Mouse (Mus musculus) midbrain, embryonic 15.5 days (tissue): ENCODE results near the gene Yeats4. TPM values are rescaled to one million over a fixed set of nuclear protein-coding genes. Genes with fewer than 3 reads are reported as not detected.

Source experiments
- ATAC-seq: fragments of 200-750 bp; cut with Nextera tagmentation; replicated peaks from 2 replicates; pipeline ENCODE4 v1.8.0; 2017; ENCODE audit warnings: moderate TSS enrichment
- H3K27ac ChIP-seq: fragments of 300-500 bp; sonication (generic); 2 replicates; pipeline ENCODE4 v1.5.1; 2015; ENCODE audit warnings: mild to moderate bottlenecking, inconsistent platforms
- H3K27me3 ChIP-seq: fragments of 300-500 bp; sonication (generic); replicated peaks from 2 replicates; pipeline ENCODE4 v1.6.1; 2015; ENCODE audit warnings: inconsistent platforms
- H3K36me3 ChIP-seq: fragments of 300-500 bp; sonication (generic); replicated peaks from 2 replicates; pipeline ENCODE4 v1.6.1; 2015; ENCODE audit warnings: inconsistent platforms
- H3K4me1 ChIP-seq: fragments of 300-500 bp; sonication (generic); 2 replicates; pipeline ENCODE4 v1.6.1; 2015; ENCODE audit warnings: inconsistent platforms
- H3K4me2 ChIP-seq: fragments of 300-500 bp; sonication (generic); 2 replicates; pipeline ENCODE4 v1.6.1; 2015; ENCODE audit warnings: inconsistent platforms, mild to moderate bottlenecking, moderate library complexity
- H3K4me3 ChIP-seq: fragments of 300-500 bp; sonication (generic); 2 replicates; pipeline ENCODE4 v1.5.1; 2015; ENCODE audit warnings: mild to moderate bottlenecking, inconsistent platforms
- H3K9ac ChIP-seq: fragments of 300-500 bp; sonication (generic); 2 replicates; pipeline ENCODE4 v1.6.1; 2015; ENCODE audit warnings: mild to moderate bottlenecking, inconsistent platforms
- H3K9me3 ChIP-seq: fragments of 300-500 bp; sonication (generic); 2 replicates; pipeline ENCODE4 v1.6.1; 2016; ENCODE audit warnings: inconsistent platforms
- WGBS: fragments of 180-500 bp; shearing (Covaris S2); methylation state at CpG from one replicate; pipeline ENCODE4 v1.1.7; 2015; ENCODE audit warnings: mixed read lengths; 5-methylcytosine and 5-hydroxymethylcytosine counted together
- polyA plus RNA-seq: library from polyadenylated mRNA; unstranded; fragments of >200 nt; fragmentation: Nextera tagmentation; extraction: Ambion mirVana; gene quantifications from 2 replicates; pipeline ENCODE4 v1.2.1, GENCODE M21; 2015

The Yeats4 gene
- polyA plus RNA-seq, 1 experiment from 2014 or later, result 116 TPM

- H3K4me1 ChIP-seq, result peaks cover 5% of the 10 kb centered on the region; the same call in 1 of the 2 replicates
- no peak overlapping the region for H3K4me2 ChIP-seq
- no peak overlapping the region for H3K4me3 ChIP-seq
- H3K27me3 ChIP-seq, result no peaks in the 10 kb centered on the region
- WGBS, result 78% methylated on average over 3 of the region's 3 CpGs
- H3K9ac ChIP-seq, result no peak overlapping the region
- H3K9me3 ChIP-seq, result no peaks in the 10 kb centered on the region
- no peak for ATAC-seq
- no peaks in the 10 kb centered on the region for H3K36me3 ChIP-seq
- H3K27ac ChIP-seq, result no peak overlapping the region
These were observed 27.6 kb downstream of the Yeats4 start for GRCm38 (mm10) chr10:117196696-117197095.

GRCm38 (mm10) chr10:117195748-117196147 is 28.6 kb downstream of the Yeats4 start:
- Histone ChIP-seq H3K9me3 (no peaks in the 10 kb centered on the region), H3K9ac (no peak overlapping the region), H3K4me2 (no peak overlapping the region), H3K4me1 (peaks cover 5% of the 10 kb centered on the region; the same call in 1 of the 2 replicates), H3K36me3 (no peaks in the 10 kb centered on the region), H3K4me3 (no peak overlapping the region), H3K27me3 (no peaks in the 10 kb centered on the region), H3K27ac (no peak overlapping the region)
- 93% methylated on average over 4 of the region's 4 CpGs for WGBS
- no peak for ATAC-seq

- H3K27ac ChIP-seq, result no peak overlapping the region
- no peak for ATAC-seq
- H3K9me3 ChIP-seq, result no peaks in the 10 kb centered on the region
- no peaks in the 10 kb centered on the region for H3K27me3 ChIP-seq
- no peak overlapping the region for H3K9ac ChIP-seq
- 91% methylated on average over 12 of the region's 12 CpGs for WGBS
- H3K4me1 ChIP-seq, result peaks cover 5% of the 10 kb centered on the region; the same call in 1 of the 2 replicates
- no peak overlapping the region for H3K4me3 ChIP-seq
- H3K36me3 ChIP-seq, result no peaks in the 10 kb centered on the region
- no peak overlapping the region for H3K4me2 ChIP-seq
These were observed 29.3 kb downstream of the Yeats4 start for GRCm38 (mm10) chr10:117195005-117195404.

GRCm38 (mm10) chr10:117193364-117193763 is 30.9 kb downstream of the Yeats4 start:
- Histone ChIP-seq H3K27ac (no peak overlapping the region), H3K9ac (no peak overlapping the region), H3K27me3 (no peaks in the 10 kb centered on the region), H3K36me3 (no peaks in the 10 kb centered on the region), H3K4me2 (no peak overlapping the region), H3K4me3 (no peak overlapping the region), H3K4me1 (no peaks in the 10 kb centered on the region), H3K9me3 (no peaks in the 10 kb centered on the region)
- 72% methylated on average over 5 of the region's 5 CpGs for WGBS
- no peak for ATAC-seq

GRCm38 (mm10) chr10:117185399-117186089 is 38.8 kb downstream of the Yeats4 start:
- no peak overlapping the region for H3K4me3 ChIP-seq
- ATAC-seq, result no peak
- 66% methylated on average over 9 of the region's 9 CpGs for WGBS

GRCm38 (mm10) chr10:117181098-117181497 is 43.2 kb downstream of the Yeats4 start:
- Histone ChIP-seq H3K27me3 (no peaks in the 10 kb centered on the region), H3K9me3 (no peaks in the 10 kb centered on the region), H3K4me1 (no peaks in the 10 kb centered on the region), H3K9ac (no peak overlapping the region), H3K27ac (no peak overlapping the region), H3K4me3 (no peak overlapping the region), H3K36me3 (no peaks in the 10 kb centered on the region), H3K4me2 (no peak overlapping the region)
- ATAC-seq, result no peak
- WGBS, result 60% methylated on average over 3 of the region's 3 CpGs

More at GRCm38 (mm10) chr10:117185399-117186089, 38.8 kb downstream of the Yeats4 start:
- H3K27me3 ChIP-seq, result no peaks in the 10 kb centered on the region
- H3K4me1 ChIP-seq, result no peaks in the 10 kb centered on the region
- no peaks in the 10 kb centered on the region for H3K9me3 ChIP-seq
- no peak overlapping the region for H3K9ac ChIP-seq
- no peak overlapping the region for H3K27ac ChIP-seq
- H3K36me3 ChIP-seq, result no peaks in the 10 kb centered on the region
- no peak overlapping the region for H3K4me2 ChIP-seq

GRCm38 (mm10) chr10:117174645-117175044 is 49.7 kb downstream of the Yeats4 start:
- no peak overlapping the region for H3K27ac ChIP-seq
- no peak for ATAC-seq
- no peak overlapping the region for H3K4me3 ChIP-seq
- H3K9me3 ChIP-seq, result no peaks in the 10 kb centered on the region
- 59% methylated on average over 12 of the region's 12 CpGs for WGBS
- no peaks in the 10 kb centered on the region for H3K4me1 ChIP-seq
- peak overlapping the region; percentile 16; the same call in 1 of the 2 replicates for H3K4me2 ChIP-seq
- H3K9ac ChIP-seq, result no peak overlapping the region
- H3K36me3 ChIP-seq, result no peaks in the 10 kb centered on the region
- H3K27me3 ChIP-seq, result no peaks in the 10 kb centered on the region

GRCm38 (mm10) chr10:117173566-117174438 is 50.5 kb downstream of the Yeats4 start:
- 39% methylated on average over 12 of the region's 13 CpGs for WGBS
- H3K4me1 ChIP-seq, result no peaks in the 10 kb centered on the region
- H3K9me3 ChIP-seq, result no peaks in the 10 kb centered on the region
- no peak overlapping the region for H3K9ac ChIP-seq
- H3K36me3 ChIP-seq, result no peaks in the 10 kb centered on the region
- no peak for ATAC-seq
- peak overlapping the region; percentile 16 for H3K4me2 ChIP-seq
- no peak overlapping the region for H3K4me3 ChIP-seq
- no peak overlapping the region for H3K27ac ChIP-seq
- no peaks in the 10 kb centered on the region for H3K27me3 ChIP-seq

GRCm38 (mm10) chr10:117173111-117173510 is 51.2 kb downstream of the Yeats4 start:
- H3K4me2 ChIP-seq, result no peak overlapping the region
- 91% methylated on average over 1 of the region's 1 CpGs for WGBS
- no peak overlapping the region for H3K27ac ChIP-seq
- no peak for ATAC-seq
- H3K9ac ChIP-seq, result no peak overlapping the region
- no peaks in the 10 kb centered on the region for H3K27me3 ChIP-seq
- no peaks in the 10 kb centered on the region for H3K36me3 ChIP-seq
- no peak overlapping the region for H3K4me3 ChIP-seq
- H3K9me3 ChIP-seq, result no peaks in the 10 kb centered on the region
- no peaks in the 10 kb centered on the region for H3K4me1 ChIP-seq

GRCm38 (mm10) chr10:117172069-117172468 is 52.2 kb downstream of the Yeats4 start:
- no peak overlapping the region for H3K4me3 ChIP-seq
- no peak for ATAC-seq
- H3K4me1 ChIP-seq, result no peaks in the 10 kb centered on the region
- H3K36me3 ChIP-seq, result no peaks in the 10 kb centered on the region
- H3K27ac ChIP-seq, result no peak overlapping the region
- 43% methylated on average over 3 of the region's 3 CpGs for WGBS
- no peak overlapping the region for H3K9ac ChIP-seq
- no peaks in the 10 kb centered on the region for H3K27me3 ChIP-seq
- H3K9me3 ChIP-seq, result no peaks in the 10 kb centered on the region
- H3K4me2 ChIP-seq, result no peak overlapping the region

GRCm38 (mm10) chr10:117166785-117167425 is 57.4 kb downstream of the Yeats4 start:
- Histone ChIP-seq H3K4me2 (no peak overlapping the region), H3K27me3 (no peaks in the 10 kb centered on the region), H3K9ac (no peak overlapping the region), H3K27ac (no peak overlapping the region), H3K36me3 (no peaks in the 10 kb centered on the region), H3K4me1 (no peaks in the 10 kb centered on the region), H3K9me3 (no peaks in the 10 kb centered on the region), H3K4me3 (no peak overlapping the region)
- no peak for ATAC-seq
- 89% methylated on average over 11 of the region's 11 CpGs for whole genome bisulfite sequencing
